Mouse (Mus musculus) stomach, embryonic 14.5 days (tissue): ENCODE measurements around the gene Sufu. TPM values are rescaled to one million over a fixed set of nuclear protein-coding genes. Genes with fewer than 3 reads are reported as not detected.

Experiments used
- ATAC-seq: fragments of 200-750 bp; cut with Nextera tagmentation; 2 replicates; pipeline ENCODE4 v1.8.0; 2017; ENCODE audit warnings: low read depth, moderate TSS enrichment; ENCODE audit not compliant: insufficient number of reproducible peaks, insufficient read depth, low FRiP score
- H3K27ac ChIP-seq: fragments of 300-500 bp; sonication (generic); 2 replicates; pipeline ENCODE4 v1.5.1; 2014; ENCODE audit warnings: mild to moderate bottlenecking, low read length, moderate library complexity, mixed read lengths
- H3K27me3 ChIP-seq: fragments of 300-500 bp; sonication (generic); 2 replicates; pipeline ENCODE4 v1.6.1; 2014; ENCODE audit warnings: low read length, control low read depth, mixed read lengths; ENCODE audit not compliant: control insufficient read depth, insufficient read depth
- H3K36me3 ChIP-seq: fragments of 300-500 bp; sonication (generic); 2 replicates; pipeline ENCODE4 v1.6.1; 2014; ENCODE audit warnings: mild to moderate bottlenecking, control low read depth, low read length, moderate library complexity, mixed read lengths; ENCODE audit not compliant: control insufficient read depth, insufficient read depth
- H3K4me1 ChIP-seq: fragments of 300-500 bp; sonication (generic); 2 replicates; pipeline ENCODE4 v1.6.1; 2014; ENCODE audit warnings: low read length, control low read depth, mixed read lengths; ENCODE audit not compliant: control insufficient read depth, insufficient read depth
- H3K4me2 ChIP-seq: fragments of 300-500 bp; sonication (generic); replicated peaks from 2 replicates; pipeline ENCODE4 v1.6.1; 2014; ENCODE audit warnings: low read depth, low read length, control low read depth
- H3K4me3 ChIP-seq: fragments of 300-500 bp; sonication (generic); 2 replicates; pipeline ENCODE4 v1.5.1; 2014; ENCODE audit warnings: low read depth, low read length, control low read depth
- H3K9ac ChIP-seq: fragments of 300-500 bp; sonication (generic); replicated peaks from 2 replicates; pipeline ENCODE4 v1.6.1; 2014; ENCODE audit warnings: low read depth, mild to moderate bottlenecking, control low read depth, low read length, moderate library complexity, mixed read lengths
- H3K9me3 ChIP-seq: fragments of 300-500 bp; sonication (generic); 2 replicates; pipeline ENCODE4 v1.6.1; 2016; ENCODE audit warnings: low read depth, low read length, control low read depth; ENCODE audit not compliant: control insufficient read depth
- WGBS: fragments of 180-500 bp; shearing (Covaris S2); extraction: QIAGEN DNeasy Blood & Tissue Kit; methylation state at CpG from one replicate; pipeline ENCODE4 v1.1.7; 2014; 5-methylcytosine and 5-hydroxymethylcytosine counted together
- polyA plus RNA-seq: library from polyadenylated mRNA; unstranded; fragments of >200 nt; fragmentation: Nextera tagmentation; extraction: Ambion mirVana; gene quantifications from 2 replicates; pipeline ENCODE4 v1.2.1, GENCODE M21; 2014

Sufu gene
- polyA plus RNA-seq, 1 experiment from 2014 or later = 35.4 TPM

GRCm38 (mm10) chr19:46523480-46524151 lies 126.9 kb downstream of the Sufu start:
- Histone ChIP-seq H3K4me1 (peaks cover 41% of the 10 kb centered on the region), H3K9me3 (no peaks in the 10 kb centered on the region), H3K27me3 (no peaks in the 10 kb centered on the region), H3K4me3 (no peak overlapping the region), H3K27ac (peak overlapping the region; percentile 86), H3K36me3 (no peaks in the 10 kb centered on the region), H3K4me2 (peak overlapping the region; percentile 45), H3K9ac (0 out of 2 replicates have a peak overlapping the region, but pooled peaks have one; percentile 10)
- ATAC-seq = peak; percentile 79
- 12% methylated on average over 20 of the region's 20 CpGs for WGBS

- peak overlapping the region; percentile 86 for H3K27ac ChIP-seq
- no peaks in the 10 kb centered on the region for H3K27me3 ChIP-seq
- no peaks in the 10 kb centered on the region for H3K9me3 ChIP-seq
- H3K4me2 ChIP-seq = peak overlapping the region; percentile 45
- no peak overlapping the region for H3K4me3 ChIP-seq
- no peaks in the 10 kb centered on the region for H3K36me3 ChIP-seq
- ATAC-seq = no peak
- H3K9ac ChIP-seq = no peak overlapping the region; the same call in 1 of the 2 replicates
- WGBS = 12% methylated on average over 6 of the region's 6 CpGs
- H3K4me1 ChIP-seq = peaks cover 41% of the 10 kb centered on the region
Measured at GRCm38 (mm10) chr19:46524152-46524544, 127.5 kb downstream of the Sufu start.

GRCm38 (mm10) chr19:46524601-46525321 lies 128.1 kb downstream of the Sufu start:
- H3K4me2 ChIP-seq = peak overlapping the region; percentile 45
- no peak overlapping the region; the same call in 1 of the 2 replicates for H3K9ac ChIP-seq
- H3K36me3 ChIP-seq = no peaks in the 10 kb centered on the region
- H3K27me3 ChIP-seq = no peaks in the 10 kb centered on the region
- H3K4me3 ChIP-seq = no peak overlapping the region
- H3K9me3 ChIP-seq = no peaks in the 10 kb centered on the region
- 31% methylated on average over 14 of the region's 14 CpGs for WGBS
- peak; percentile 56; the same call in 1 of the 2 replicates for ATAC-seq
- peak overlapping the region; percentile 86 for H3K27ac ChIP-seq
- peaks cover 45% of the 10 kb centered on the region for H3K4me1 ChIP-seq

- Histone ChIP-seq H3K27ac (no peak overlapping the region), H3K9ac (no peak overlapping the region), H3K4me2 (no peak overlapping the region), H3K27me3 (no peaks in the 10 kb centered on the region), H3K9me3 (no peaks in the 10 kb centered on the region), H3K36me3 (no peaks in the 10 kb centered on the region), H3K4me3 (no peak overlapping the region), H3K4me1 (peaks cover 57% of the 10 kb centered on the region)
- no peak for ATAC-seq
- 68% methylated on average over 10 of the region's 10 CpGs for WGBS
Measured at GRCm38 (mm10) chr19:46525691-46526631, 129.3 kb downstream of the Sufu start.

- H3K4me2 ChIP-seq = peak overlapping the region; percentile 42
- no peaks in the 10 kb centered on the region for H3K36me3 ChIP-seq
- peaks cover 72% of the 10 kb centered on the region for H3K4me1 ChIP-seq
- no peak overlapping the region for H3K9ac ChIP-seq
- 36% methylated on average over 17 of the region's 17 CpGs for WGBS
- no peaks in the 10 kb centered on the region for H3K9me3 ChIP-seq
- H3K27ac ChIP-seq = peak overlapping the region; percentile 87; the same call in 1 of the 2 replicates
- no peak overlapping the region for H3K4me3 ChIP-seq
- H3K27me3 ChIP-seq = no peaks in the 10 kb centered on the region
- ATAC-seq = no peak
Measured at GRCm38 (mm10) chr19:46527632-46528528, 131.2 kb downstream of the Sufu start.

GRCm38 (mm10) chr19:46528529-46529213 lies 132.0 kb downstream of the Sufu start:
- Histone ChIP-seq H3K27me3 (no peaks in the 10 kb centered on the region), H3K9me3 (no peaks in the 10 kb centered on the region), H3K9ac (no peak overlapping the region), H3K4me3 (no peak overlapping the region; the same call in 1 of the 2 replicates), H3K4me1 (peaks cover 72% of the 10 kb centered on the region), H3K36me3 (no peaks in the 10 kb centered on the region), H3K27ac (peak overlapping the region; percentile 87), H3K4me2 (peak overlapping the region; percentile 42)
- 6% methylated on average over 20 of the region's 20 CpGs for WGBS
- ATAC-seq = no peak

GRCm38 (mm10) chr19:46529601-46530448 lies 133.1 kb downstream of the Sufu start:
- H3K9ac ChIP-seq = 0 out of 2 replicates have a peak overlapping the region, but pooled peaks have one; percentile 15
- peaks cover 67% of the 10 kb centered on the region for H3K4me1 ChIP-seq
- ATAC-seq = no peak
- H3K4me2 ChIP-seq = no peak overlapping the region
- H3K4me3 ChIP-seq = no peak overlapping the region
- no peaks in the 10 kb centered on the region for H3K36me3 ChIP-seq
- 21% methylated on average over 13 of the region's 13 CpGs for WGBS
- no peaks in the 10 kb centered on the region for H3K27me3 ChIP-seq
- H3K27ac ChIP-seq = peak overlapping the region; percentile 87
- H3K9me3 ChIP-seq = no peaks in the 10 kb centered on the region
